Mouse (Mus musculus): ENCODE measurements at regions not wholly inside any gene's neighbourhood (a gene's known extent, or its start where the extent isn't known, plus 50 kb on each side); places are given as distances from the start of the nearest gene placed in this dataset.

GRCm38 (mm10) chr1:35551503-35551902, 516.7 kb upstream of the Hs6st1 start:
- H3K4me1 ChIP-seq (ENCODE audit: control insufficient read depth, insufficient read depth, low read length) = peaks cover 1% of the 10 kb centered on the region; the same call in 1 of the 2 replicates
- no peak overlapping the region for H3K27ac ChIP-seq (ENCODE audit: insufficient read depth, low read length)
- TF ChIP-seq POLR2A (IDR thresholded peaks at IDR 0.05; ENCODE audit: extremely low read depth, insufficient read depth, low read length) (no peak), CTCF (IDR thresholded peaks at IDR 0.05; ENCODE audit: extremely low read depth, insufficient read depth, low read length) (no peak)
- no peak overlapping the region for H3K4me3 ChIP-seq (ENCODE audit: insufficient read depth, low read length)

DNA sequence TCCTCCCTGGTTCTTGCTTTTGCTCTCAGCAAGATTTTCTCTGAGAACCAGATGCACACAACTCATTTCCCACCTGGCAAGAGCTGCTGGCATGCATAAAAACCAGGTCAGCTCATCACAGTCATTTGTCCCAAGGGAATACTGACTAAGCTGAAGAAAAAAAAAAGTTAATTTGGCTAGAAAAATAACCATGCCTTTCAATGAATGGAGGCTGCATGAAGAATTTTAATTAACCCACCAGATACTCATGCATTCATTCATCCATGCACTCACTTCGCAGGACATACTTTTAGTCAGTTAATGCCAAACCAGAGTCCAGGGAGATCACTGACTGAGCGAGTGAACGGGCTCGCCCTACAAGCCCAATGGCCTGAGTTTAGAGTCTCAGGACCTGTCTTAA, 505.4 kb upstream of the Hs6st1 start:
- no peaks in the 10 kb centered on the region for H3K4me1 ChIP-seq (ENCODE audit: control insufficient read depth, insufficient read depth, low read length)
- H3K4me3 ChIP-seq (ENCODE audit: insufficient read depth, low read length) = no peak overlapping the region
- TF ChIP-seq POLR2A (IDR thresholded peaks at IDR 0.05; ENCODE audit: extremely low read depth, insufficient read depth, low read length) (no peak), CTCF (IDR thresholded peaks at IDR 0.05; ENCODE audit: extremely low read depth, insufficient read depth, low read length) (no peak)

DNA sequence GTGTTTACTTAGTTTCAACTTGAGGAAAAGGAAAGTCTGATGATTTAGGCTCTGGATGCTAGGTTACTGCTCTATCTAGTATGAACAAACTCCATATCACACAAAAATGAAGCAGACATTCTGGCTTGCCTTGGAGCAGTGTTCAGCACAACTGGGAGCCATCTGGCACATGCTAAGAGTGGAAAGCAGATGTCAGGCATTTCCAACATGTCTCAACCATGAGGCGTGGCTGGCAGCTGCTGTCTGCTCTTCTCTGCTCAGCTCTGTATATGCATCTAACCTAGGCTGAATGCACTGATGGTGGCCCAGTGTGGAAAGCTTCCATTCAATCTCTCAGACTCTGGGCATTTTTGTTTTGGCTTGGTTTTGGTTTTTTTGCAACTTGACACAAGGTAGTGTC, 493.0 kb upstream of the Hs6st1 start:
- no peak for TF ChIP-seq POLR2A (IDR thresholded peaks at IDR 0.05; ENCODE audit: extremely low read depth, insufficient read depth, low read length)
- no peak for TF ChIP-seq CTCF (IDR thresholded peaks at IDR 0.05; ENCODE audit: extremely low read depth, insufficient read depth, low read length)
- Histone ChIP-seq H3K4me1 (ENCODE audit: control insufficient read depth, insufficient read depth, low read length) (no peaks in the 10 kb centered on the region), H3K27ac (ENCODE audit: insufficient read depth, low read length) (no peak overlapping the region), H3K4me3 (ENCODE audit: insufficient read depth, low read length) (no peak overlapping the region)

More for the DNA sequence above, 505.4 kb upstream of the Hs6st1 start:
- H3K27ac ChIP-seq (ENCODE audit: insufficient read depth, low read length) = no peak overlapping the region

DNA sequence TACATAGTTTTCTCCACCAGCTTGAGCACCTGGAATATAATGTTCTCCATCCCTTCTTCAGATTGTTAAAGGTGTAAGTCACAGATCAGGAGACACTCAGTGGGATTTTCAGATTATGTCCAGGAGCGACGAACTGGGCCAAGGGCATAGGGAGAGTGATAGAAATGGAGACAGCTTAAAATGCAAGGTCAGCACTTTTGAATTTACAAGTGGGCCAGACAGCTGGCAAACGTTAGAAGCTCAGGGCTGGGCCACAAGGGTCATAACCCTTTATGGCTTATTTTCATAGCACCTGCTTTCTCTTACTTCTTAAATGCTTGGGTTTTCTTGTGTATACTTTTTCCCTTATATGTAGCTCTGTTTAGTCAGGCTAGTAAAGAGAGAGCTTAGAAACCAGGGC, 488.8 kb upstream of the Hs6st1 start:
- TF ChIP-seq POLR2A (IDR thresholded peaks at IDR 0.05; ENCODE audit: extremely low read depth, insufficient read depth, low read length) = no peak
- TF ChIP-seq CTCF (IDR thresholded peaks at IDR 0.05; ENCODE audit: extremely low read depth, insufficient read depth, low read length) = no peak
- Histone ChIP-seq H3K4me1 (ENCODE audit: control insufficient read depth, insufficient read depth, low read length) (no peaks in the 10 kb centered on the region), H3K27ac (ENCODE audit: insufficient read depth, low read length) (no peak overlapping the region), H3K4me3 (ENCODE audit: insufficient read depth, low read length) (no peak overlapping the region)

- Histone ChIP-seq H3K27ac (ENCODE audit: insufficient read depth, low read length) (no peak overlapping the region), H3K4me1 (ENCODE audit: control insufficient read depth, insufficient read depth, low read length) (no peaks in the 10 kb centered on the region), H3K4me3 (ENCODE audit: insufficient read depth, low read length) (no peak overlapping the region)
- no peak for TF ChIP-seq POLR2A (IDR thresholded peaks at IDR 0.05; ENCODE audit: extremely low read depth, insufficient read depth, low read length)
- no peak for TF ChIP-seq CTCF (IDR thresholded peaks at IDR 0.05; ENCODE audit: extremely low read depth, insufficient read depth, low read length)
Observed at GRCm38 (mm10) chr1:35579992-35580391, 488.2 kb upstream of the Hs6st1 start.

GRCm38 (mm10) chr1:35580474-35580873, 487.7 kb upstream of the Hs6st1 start:
- H3K4me1 ChIP-seq (ENCODE audit: control insufficient read depth, insufficient read depth, low read length) = no peaks in the 10 kb centered on the region
- no peak overlapping the region for H3K27ac ChIP-seq (ENCODE audit: insufficient read depth, low read length)
- H3K4me3 ChIP-seq (ENCODE audit: insufficient read depth, low read length) = no peak overlapping the region
- TF ChIP-seq POLR2A (IDR thresholded peaks at IDR 0.05; ENCODE audit: extremely low read depth, insufficient read depth, low read length) (no peak), CTCF (IDR thresholded peaks at IDR 0.05; ENCODE audit: extremely low read depth, insufficient read depth, low read length) (no peak)

DNA sequence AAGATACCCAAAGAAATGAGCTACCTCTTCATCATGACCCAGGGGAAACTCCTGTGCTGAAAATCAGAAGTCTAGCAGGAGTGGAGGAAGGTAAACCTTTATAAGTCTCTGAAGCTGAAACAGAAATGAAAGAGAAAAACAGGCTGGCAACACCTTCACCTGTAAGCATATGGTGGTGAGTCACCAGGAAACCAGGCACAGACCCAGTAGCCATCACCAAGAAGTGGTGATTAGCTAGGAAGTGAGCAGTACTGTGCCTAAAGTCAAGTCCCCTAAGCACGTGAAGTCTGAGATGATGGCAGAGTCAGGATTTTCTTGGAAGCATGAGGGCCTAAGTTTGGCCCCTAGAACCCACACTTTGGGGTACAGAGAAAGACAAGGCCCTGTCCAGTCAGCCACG, 480.3 kb upstream of the Hs6st1 start:
- TF ChIP-seq POLR2A (IDR thresholded peaks at IDR 0.05; ENCODE audit: extremely low read depth, insufficient read depth, low read length) = no peak
- no peak for TF ChIP-seq CTCF (IDR thresholded peaks at IDR 0.05; ENCODE audit: extremely low read depth, insufficient read depth, low read length)
- Histone ChIP-seq H3K27ac (ENCODE audit: insufficient read depth, low read length) (no peak overlapping the region), H3K4me3 (ENCODE audit: insufficient read depth, low read length) (no peak overlapping the region), H3K4me1 (ENCODE audit: control insufficient read depth, insufficient read depth, low read length) (no peaks in the 10 kb centered on the region)

DNA sequence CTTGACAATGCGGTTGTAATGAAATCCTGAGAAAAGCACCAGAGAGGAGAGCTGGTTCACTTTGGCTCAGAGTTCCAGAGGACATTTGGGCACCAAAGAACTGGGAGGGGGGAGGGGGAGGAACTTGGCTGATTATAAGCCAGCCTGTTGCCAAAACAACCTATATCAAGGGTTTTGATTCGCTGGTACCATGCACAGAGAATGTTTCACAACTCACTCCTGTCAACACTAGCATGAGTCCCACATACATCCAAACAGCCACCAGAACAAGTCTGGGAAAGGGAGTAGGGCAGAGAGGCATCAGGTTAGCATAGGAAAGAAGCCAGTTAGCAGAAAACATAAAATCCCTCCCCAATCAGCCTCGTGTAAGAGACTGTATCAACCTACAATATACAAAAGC, 479.3 kb upstream of the Hs6st1 start:
- no peak overlapping the region for H3K4me3 ChIP-seq (ENCODE audit: insufficient read depth, low read length)
- no peak overlapping the region for H3K27ac ChIP-seq (ENCODE audit: insufficient read depth, low read length)
- no peak for TF ChIP-seq POLR2A (IDR thresholded peaks at IDR 0.05; ENCODE audit: extremely low read depth, insufficient read depth, low read length)
- TF ChIP-seq CTCF (IDR thresholded peaks at IDR 0.05; ENCODE audit: extremely low read depth, insufficient read depth, low read length) = no peak
- H3K4me1 ChIP-seq (ENCODE audit: control insufficient read depth, insufficient read depth, low read length) = no peaks in the 10 kb centered on the region

- Histone ChIP-seq H3K4me3 (ENCODE audit: insufficient read depth, low read length) (no peak overlapping the region), H3K4me1 (ENCODE audit: control insufficient read depth, insufficient read depth, low read length) (no peaks in the 10 kb centered on the region), H3K27ac (ENCODE audit: insufficient read depth, low read length) (no peak overlapping the region)
- TF ChIP-seq POLR2A (IDR thresholded peaks at IDR 0.05; ENCODE audit: extremely low read depth, insufficient read depth, low read length) = no peak
- no peak for TF ChIP-seq CTCF (IDR thresholded peaks at IDR 0.05; ENCODE audit: extremely low read depth, insufficient read depth, low read length)
Observed at GRCm38 (mm10) chr1:35600847-35601246, 467.4 kb upstream of the Hs6st1 start.

GRCm38 (mm10) chr1:35615131-35615530, 453.1 kb upstream of the Hs6st1 start:
- H3K4me3 ChIP-seq (ENCODE audit: insufficient read depth, low read length) = no peak overlapping the region
- TF ChIP-seq CTCF (IDR thresholded peaks at IDR 0.05; ENCODE audit: extremely low read depth, insufficient read depth, low read length) = no peak
- H3K4me1 ChIP-seq (ENCODE audit: control insufficient read depth, insufficient read depth, low read length) = no peaks in the 10 kb centered on the region
- no peak overlapping the region for H3K27ac ChIP-seq (ENCODE audit: insufficient read depth, low read length)

DNA sequence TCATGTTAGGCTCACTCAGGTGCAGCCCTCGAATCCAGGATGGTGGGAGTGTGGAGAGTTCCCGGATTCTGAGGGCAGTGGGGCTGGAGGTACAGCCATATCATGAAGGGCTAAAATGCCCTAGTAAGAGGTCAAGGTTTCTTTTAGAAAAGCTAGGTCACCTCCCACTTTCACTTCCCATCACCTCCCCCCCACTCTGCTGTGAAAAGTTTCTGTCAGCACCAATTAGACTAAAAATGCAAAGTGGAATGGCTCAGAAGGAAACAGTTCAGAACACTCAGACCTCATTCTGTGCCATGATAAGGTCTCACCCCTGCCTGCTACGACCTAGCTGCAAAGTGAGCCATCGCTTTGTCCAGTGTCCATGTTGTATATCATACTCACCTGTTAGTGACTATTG, 448.7 kb upstream of the Hs6st1 start:
- Histone ChIP-seq H3K27ac (ENCODE audit: insufficient read depth, low read length) (no peak overlapping the region), H3K4me3 (ENCODE audit: insufficient read depth, low read length) (no peak overlapping the region), H3K4me1 (ENCODE audit: control insufficient read depth, insufficient read depth, low read length) (no peaks in the 10 kb centered on the region)
- TF ChIP-seq CTCF (IDR thresholded peaks at IDR 0.05; ENCODE audit: extremely low read depth, insufficient read depth, low read length) (no peak), POLR2A (IDR thresholded peaks at IDR 0.05; ENCODE audit: extremely low read depth, insufficient read depth, low read length) (no peak)
